24 mouse cellular contexts compared by ENCODE assay signal in the genomic region with DNA sequence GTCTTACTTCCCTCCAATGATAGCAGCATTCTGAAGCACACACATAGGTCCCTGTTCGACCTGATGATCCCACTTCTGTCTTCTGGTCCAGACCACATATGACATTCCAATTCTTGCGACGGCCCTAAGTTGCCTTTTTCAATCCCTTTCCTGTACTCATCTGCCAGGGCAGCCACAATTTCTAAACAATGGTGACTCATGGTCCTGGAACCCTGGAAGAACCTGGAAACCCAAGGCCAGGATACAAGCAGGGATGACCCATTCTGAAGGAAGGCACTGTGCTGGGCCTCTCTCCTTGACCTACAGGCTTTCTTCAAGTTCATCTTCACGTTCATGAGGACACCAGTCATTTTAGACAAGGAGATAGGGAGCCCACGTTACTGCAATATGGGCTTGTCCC. TPM values are rescaled to one million over a fixed set of nuclear protein-coding genes. Genes with fewer than 3 reads are reported as not detected.
"Had no signal": no experiment of that assay in that cellular context is flagged by ENCODE, and none has a peak within 500 bp of the region (broad histone marks: within the 10 kb centered on the region; RNA-seq: fewer than 3 reads in every experiment).

No protein-coding gene starts in this region.

- H3K4me1 ChIP-seq: lung, embryonic 15.5 days; megakaryocyte, embryonic 14.5 days; midbrain, embryonic 13.5 days; midbrain, embryonic 15.5 days; neural tube, embryonic 12.5 days had no signal

- H3K4me3 ChIP-seq: lung, embryonic 15.5 days; megakaryocyte, embryonic 14.5 days; midbrain, embryonic 13.5 days; midbrain, embryonic 15.5 days; neural tube, embryonic 12.5 days had no signal

- H3K27ac ChIP-seq: lung, embryonic 15.5 days; macrophage; midbrain, embryonic 13.5 days; midbrain, embryonic 15.5 days; neural tube, embryonic 12.5 days had no signal

- H3K27me3 ChIP-seq: lung, embryonic 15.5 days; midbrain, embryonic 13.5 days; midbrain, embryonic 15.5 days; neural tube, embryonic 12.5 days had no signal

- H3K9me3 ChIP-seq: lung, embryonic 15.5 days; megakaryocyte, embryonic 14.5 days; midbrain, embryonic 13.5 days; midbrain, embryonic 15.5 days; neural tube, embryonic 12.5 days had no signal

- DNase-seq: lung, adult 2 months; lung, postnatal 14 days; lung, postnatal 36 days; right cerebral cortex, postnatal 14 days; right cerebral cortex, postnatal 4 days; spleen, adult 18-20 months; thymus, adult 18-20 months; thymus, postnatal 14 days; thymus, postnatal 36 days had no signal

- H3K36me3 ChIP-seq: lung, embryonic 15.5 days; midbrain, embryonic 13.5 days; midbrain, embryonic 15.5 days; neural tube, embryonic 12.5 days had no signal

RNA-seq across cellular contexts. Expression of a gene that starts 31.8 kb away (rescaled TPM):
- total RNA-seq: megakaryocyte progenitor cell, adult 5-6 weeks; midbrain, postnatal 0 days; monocyte, adult 5-6 weeks; neutrophil, adult 5-6 weeks had no signal
- polyA plus RNA-seq: lung, adult 2 months; lung, embryonic 15.5 days; lung, postnatal 0 days; macrophage; midbrain, embryonic 13.5 days; midbrain, postnatal 0 days; neural tube, embryonic 12.5 days; neural tube, embryonic 14.5 days; small intestine, adult 2 months; stomach, embryonic 14.5 days; stomach, embryonic 16.5 days had no signal
